Mouse (Mus musculus): Measurements from ENCODE around the gene 1700025C18Rik.

The 1700025C18Rik gene

GRCm38 (mm10) chr2:165090650-165091049, at the start of gene 1700025C18Rik:
Gene 1700025C18Rik (minus strand): TSS chr2:165090750.
- DNase-seq (ENCODE audit: extremely low spot score, low spot score): no peak

GRCm38 (mm10) chr2:165136049-165136448, 45.5 kb upstream of the 1700025C18Rik start:
- peak; percentile 78 for DNase-seq (ENCODE audit: extremely low spot score, low spot score)

- DNase-seq (ENCODE audit: extremely low spot score, low spot score): peak; percentile 73
Measured at GRCm38 (mm10) chr2:165133566-165133965, 43.0 kb upstream of the 1700025C18Rik start.

GRCm38 (mm10) chr2:165131428-165131827, 40.9 kb upstream of the 1700025C18Rik start:
- no peak for DNase-seq (ENCODE audit: extremely low spot score, low spot score)

GRCm38 (mm10) chr2:165129189-165129588, 38.6 kb upstream of the 1700025C18Rik start:
- DNase-seq (ENCODE audit: extremely low spot score, low spot score): no peak

- DNase-seq (ENCODE audit: extremely low spot score, low spot score): no peak
Measured at GRCm38 (mm10) chr2:165126896-165127562, 36.5 kb upstream of the 1700025C18Rik start.

- no peak for DNase-seq (ENCODE audit: extremely low spot score, low spot score)
Measured at GRCm38 (mm10) chr2:165121206-165121840, 30.8 kb upstream of the 1700025C18Rik start.

GRCm38 (mm10) chr2:165120765-165121164, 30.2 kb upstream of the 1700025C18Rik start:
- no peak for DNase-seq (ENCODE audit: extremely low spot score, low spot score)

- DNase-seq (ENCODE audit: extremely low spot score, low spot score): no peak
Measured at GRCm38 (mm10) chr2:165113733-165114132, 23.2 kb upstream of the 1700025C18Rik start.

GRCm38 (mm10) chr2:165112149-165112548, 21.6 kb upstream of the 1700025C18Rik start:
- peak; percentile 84 for DNase-seq (ENCODE audit: extremely low spot score, low spot score)

- DNase-seq (ENCODE audit: extremely low spot score, low spot score): no peak
Measured at GRCm38 (mm10) chr2:165106585-165106984, 16.0 kb upstream of the 1700025C18Rik start.

GRCm38 (mm10) chr2:165105513-165106079, 15.0 kb upstream of the 1700025C18Rik start:
- no peak for DNase-seq (ENCODE audit: extremely low spot score, low spot score)

- no peak for DNase-seq (ENCODE audit: extremely low spot score, low spot score)
Measured at GRCm38 (mm10) chr2:165102920-165103319, 12.4 kb upstream of the 1700025C18Rik start.

- DNase-seq (ENCODE audit: extremely low spot score, low spot score): no peak
Measured at GRCm38 (mm10) chr2:165100749-165101148, 10.2 kb upstream of the 1700025C18Rik start.

GRCm38 (mm10) chr2:165098861-165099260, 8.3 kb upstream of the 1700025C18Rik start:
- DNase-seq (ENCODE audit: extremely low spot score, low spot score): no peak

GRCm38 (mm10) chr2:165096367-165096766, 5.8 kb upstream of the 1700025C18Rik start:
- peak; percentile 42 for DNase-seq (ENCODE audit: extremely low spot score, low spot score)

GRCm38 (mm10) chr2:165092393-165092792, 1.8 kb upstream of the 1700025C18Rik start:
- no peak for DNase-seq (ENCODE audit: extremely low spot score, low spot score)

GRCm38 (mm10) chr2:165091433-165091965, 949 bp upstream of the 1700025C18Rik start:
- no peak for DNase-seq (ENCODE audit: extremely low spot score, low spot score)

GRCm38 (mm10) chr2:165089470-165089869, 1.1 kb downstream of the 1700025C18Rik start:
- DNase-seq (ENCODE audit: extremely low spot score, low spot score): no peak

GRCm38 (mm10) chr2:165086634-165087033, 3.9 kb downstream of the 1700025C18Rik start:
- DNase-seq (ENCODE audit: extremely low spot score, low spot score): no peak

GRCm38 (mm10) chr2:165081257-165081656, 9.3 kb downstream of the 1700025C18Rik start:
- no peak for DNase-seq (ENCODE audit: extremely low spot score, low spot score)

GRCm38 (mm10) chr2:165080657-165081056, 9.9 kb downstream of the 1700025C18Rik start:
- no peak for DNase-seq (ENCODE audit: extremely low spot score, low spot score)
